Mouse (Mus musculus) E14TG2a.4 (cell line): Measurements from ENCODE around the gene Dcaf4.

Source experiments
- CTCF ChIP-seq: conservative IDR thresholded peaks from 2 replicates; pipeline ENCODE4 v1.5.1; 2014; ENCODE audit warnings: low read length
- POU5F1 ChIP-seq: IDR thresholded peaks from 2 replicates; pipeline ENCODE4 v1.6.1; 2014; ENCODE audit warnings: low read length, borderline replicate concordance

DNA sequence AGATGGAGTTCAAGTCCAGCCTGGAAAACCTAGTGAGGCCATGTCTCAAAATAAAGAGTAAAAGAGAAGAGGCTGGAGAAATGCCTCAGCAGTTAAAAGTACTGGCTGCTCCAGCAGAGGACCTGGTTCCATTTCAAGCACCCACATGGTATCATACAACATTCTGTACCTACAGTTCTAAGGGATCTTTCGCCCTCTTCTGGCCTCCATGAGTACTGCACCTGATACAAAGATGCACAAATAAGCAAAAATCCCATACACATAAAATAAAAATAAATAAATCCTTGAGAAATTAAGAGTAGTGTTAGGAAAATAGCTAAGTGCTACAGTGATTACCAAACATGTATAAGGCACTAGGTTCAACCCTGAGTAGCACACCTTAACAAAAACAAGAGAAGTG lies 28.7 kb upstream of the Dcaf4 start:
- TF ChIP-seq CTCF (peak; percentile 92), POU5F1 (no peak)
